Mouse (Mus musculus): ENCODE measurements around the gene Cabcoco1.

DNA sequence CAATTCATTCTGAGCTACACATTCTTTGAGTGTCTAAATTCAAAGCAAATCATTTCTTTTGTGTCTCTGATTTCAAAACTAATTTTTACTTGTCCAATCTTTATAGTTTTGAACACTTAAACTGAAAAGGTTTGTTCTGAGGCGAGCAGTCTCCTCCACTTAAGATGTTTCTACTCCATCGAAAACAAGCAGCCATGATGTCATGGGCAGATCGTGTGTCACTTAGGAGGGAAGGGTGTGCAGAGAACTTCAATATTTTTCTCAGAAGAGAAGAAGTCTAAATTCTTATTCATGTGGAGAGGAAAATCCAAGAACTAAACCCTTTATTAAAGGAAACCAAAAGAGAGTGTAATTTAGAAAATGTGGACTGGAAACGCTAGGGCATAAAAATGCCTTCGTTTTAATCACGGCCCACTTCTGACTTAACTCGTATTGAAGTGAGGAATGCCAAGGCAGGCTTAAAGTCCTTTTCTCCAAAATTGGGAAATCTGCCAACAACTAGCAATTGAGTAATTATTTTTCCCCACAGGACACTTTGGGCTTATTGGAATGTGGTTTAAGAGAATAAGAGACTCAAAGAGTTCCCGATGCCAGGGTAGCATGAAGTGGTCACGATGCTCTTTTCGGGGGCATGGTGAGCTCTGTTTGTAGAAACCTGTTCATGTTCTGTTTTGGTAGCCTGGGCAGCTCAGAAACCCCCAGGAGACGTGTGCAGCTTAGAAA, 48.0 kb upstream of the Cabcoco1 start:
- TF ChIP-seq CTCF (IDR thresholded peaks at IDR 0.05; ENCODE audit: extremely low read depth, insufficient read depth, low read length) (no peak), POLR2A (IDR thresholded peaks at IDR 0.05; ENCODE audit: extremely low read depth, insufficient read depth, low read length) (no peak)
